Mouse (Mus musculus) midbrain, embryonic 10.5 days (tissue): ENCODE data around the gene Mmrn2. TPM values are rescaled to one million over a fixed set of nuclear protein-coding genes. Genes with fewer than 3 reads are reported as not detected.

Source experiments
- DNase-seq: peaks from one replicate; pipeline ENCODE4 v3.0.0-alpha.2; 2017; ENCODE audit warnings: low spot score
- H3K27ac ChIP-seq: fragments of 300-500 bp; sonication (generic); replicated peaks from 2 replicates; pipeline ENCODE4 v1.5.1; 2016; ENCODE audit warnings: mild to moderate bottlenecking
- H3K27me3 ChIP-seq: fragments of 300-500 bp; sonication (generic); 2 replicates; pipeline ENCODE4 v1.6.1; 2016; ENCODE audit warnings: low read depth, mild to moderate bottlenecking; ENCODE audit not compliant: poor library complexity, severe bottlenecking
- H3K36me3 ChIP-seq: fragments of 300-500 bp; sonication (generic); 2 replicates; pipeline ENCODE4 v1.6.1; 2016; ENCODE audit warnings: mild to moderate bottlenecking, moderate library complexity
- H3K4me1 ChIP-seq: fragments of 300-500 bp; sonication (generic); 2 replicates; pipeline ENCODE4 v1.6.1; 2016
- H3K4me3 ChIP-seq: fragments of 300-500 bp; sonication (generic); 2 replicates; pipeline ENCODE4 v1.5.1; 2016; ENCODE audit warnings: mild to moderate bottlenecking, moderate library complexity
- H3K9me3 ChIP-seq: fragments of 300-500 bp; sonication (generic); replicated peaks from 2 replicates; pipeline ENCODE4 v1.6.1; 2016; ENCODE audit warnings: mild to moderate bottlenecking
- WGBS: fragments of 180-500 bp; shearing (Covaris S2); methylation state at CpG from one replicate; pipeline ENCODE4 v1.1.7; 2016; 5-methylcytosine and 5-hydroxymethylcytosine counted together
- polyA plus RNA-seq: library from polyadenylated mRNA; unstranded; fragments of >200 nt; fragmentation: Nextera tagmentation; extraction: Ambion mirVana; gene quantifications from 2 replicates; pipeline ENCODE4 v1.2.1, GENCODE M21; 2016

Gene Mmrn2
- polyA plus RNA-seq, 1 experiment from 2014 or later = 6.3 TPM

- Histone ChIP-seq H3K27ac (no peak overlapping the region), H3K4me1 (no peaks in the 10 kb centered on the region), H3K4me3 (no peak overlapping the region), H3K36me3 (peaks cover 95% of the 10 kb centered on the region), H3K27me3 (no peaks in the 10 kb centered on the region), H3K9me3 (no peaks in the 10 kb centered on the region)
- 93% methylated on average over 3 of the region's 3 CpGs for WGBS
- DNase-seq = no peak
These were observed 53.0 kb downstream of the Mmrn2 start for GRCm38 (mm10) chr14:34428274-34428673.

DNA sequence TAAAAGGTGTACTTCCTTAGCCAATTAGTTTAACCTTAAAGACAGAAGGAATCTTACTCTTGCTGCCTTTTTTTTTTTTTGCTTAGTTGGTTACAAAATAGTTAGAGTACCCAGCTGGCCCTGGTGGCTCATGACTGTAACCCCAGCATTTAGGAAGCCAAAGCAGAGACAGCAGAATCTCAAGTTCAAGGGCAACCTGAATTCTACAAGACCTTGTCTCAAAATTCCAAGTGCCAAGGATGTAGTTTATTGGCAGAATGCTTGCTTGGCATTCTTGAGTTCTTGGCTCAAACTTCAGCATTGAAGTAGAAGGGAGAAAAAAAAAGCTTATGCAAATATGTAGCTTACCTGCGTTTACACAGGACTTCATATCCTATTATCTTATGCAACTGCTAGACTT is 53.8 kb downstream of the Mmrn2 start:
- no peak for DNase-seq
- H3K36me3 ChIP-seq = peaks cover 95% of the 10 kb centered on the region

GRCm38 (mm10) chr14:34440526-34441066 is 65.3 kb downstream of the Mmrn2 start:
- DNase-seq = no peak
- Histone ChIP-seq H3K36me3 (peaks cover 87% of the 10 kb centered on the region), H3K27ac (no peak overlapping the region), H3K4me3 (no peak overlapping the region), H3K4me1 (no peaks in the 10 kb centered on the region), H3K9me3 (no peaks in the 10 kb centered on the region), H3K27me3 (no peaks in the 10 kb centered on the region)
- WGBS = 94% methylated on average over 3 of the region's 3 CpGs

More for the DNA sequence above, 53.8 kb downstream of the Mmrn2 start:
- no peaks in the 10 kb centered on the region for H3K27me3 ChIP-seq
- no peak overlapping the region for H3K4me3 ChIP-seq
- H3K4me1 ChIP-seq = no peaks in the 10 kb centered on the region
- 97% methylated on average over 1 of the region's 1 CpGs for WGBS
- H3K27ac ChIP-seq = no peak overlapping the region
- H3K9me3 ChIP-seq = no peaks in the 10 kb centered on the region

GRCm38 (mm10) chr14:34442531-34442930 is 67.3 kb downstream of the Mmrn2 start:
- no peaks in the 10 kb centered on the region for H3K4me1 ChIP-seq

DNA sequence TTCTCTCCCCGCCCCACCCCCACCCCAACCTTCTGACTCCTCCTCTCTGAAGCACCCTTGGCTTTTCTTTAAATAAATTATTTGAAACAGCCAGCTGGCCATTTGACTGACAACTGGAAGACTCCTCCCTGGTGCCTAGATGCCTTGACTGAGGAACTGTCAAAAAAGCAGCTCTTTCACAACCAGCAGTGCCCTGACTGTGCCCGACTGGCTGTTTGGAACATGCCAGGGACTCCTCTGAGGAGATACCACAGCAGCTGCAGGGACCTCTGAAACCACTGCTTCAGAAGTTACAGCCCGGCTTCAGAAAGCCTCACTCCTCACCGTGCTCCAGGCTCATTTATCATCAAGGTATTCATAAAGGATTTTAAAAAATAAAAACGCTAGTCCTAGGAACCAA is 69.1 kb downstream of the Mmrn2 start:
- Histone ChIP-seq H3K4me3 (no peak overlapping the region), H3K36me3 (peaks cover 96% of the 10 kb centered on the region), H3K27me3 (no peaks in the 10 kb centered on the region), H3K9me3 (no peaks in the 10 kb centered on the region), H3K27ac (no peak overlapping the region), H3K4me1 (peaks cover 1% of the 10 kb centered on the region)
- DNase-seq = no peak
- WGBS = 83% methylated on average over 5 of the region's 5 CpGs

More at GRCm38 (mm10) chr14:34442531-34442930, 67.3 kb downstream of the Mmrn2 start:
- no peaks in the 10 kb centered on the region for H3K9me3 ChIP-seq
- no peak overlapping the region for H3K4me3 ChIP-seq
- no peak overlapping the region for H3K27ac ChIP-seq
- H3K27me3 ChIP-seq = no peaks in the 10 kb centered on the region
- no peak for DNase-seq
- WGBS = 75% methylated on average over 4 of the region's 4 CpGs
- H3K36me3 ChIP-seq = peaks cover 90% of the 10 kb centered on the region

GRCm38 (mm10) chr14:34444924-34445323 is 69.7 kb downstream of the Mmrn2 start:
- Histone ChIP-seq H3K9me3 (no peaks in the 10 kb centered on the region), H3K4me1 (peaks cover 7% of the 10 kb centered on the region), H3K36me3 (peaks cover 92% of the 10 kb centered on the region), H3K27ac (no peak overlapping the region), H3K4me3 (no peak overlapping the region), H3K27me3 (no peaks in the 10 kb centered on the region)
- DNase-seq = no peak

- peaks cover 89% of the 10 kb centered on the region for H3K36me3 ChIP-seq
- DNase-seq = no peak
- H3K27me3 ChIP-seq = no peaks in the 10 kb centered on the region
- no peak overlapping the region for H3K27ac ChIP-seq
- no peak overlapping the region for H3K4me3 ChIP-seq
- WGBS = 94% methylated on average over 3 of the region's 3 CpGs
- peaks cover 11% of the 10 kb centered on the region for H3K4me1 ChIP-seq
- H3K9me3 ChIP-seq = no peaks in the 10 kb centered on the region
These were observed 70.1 kb downstream of the Mmrn2 start for GRCm38 (mm10) chr14:34445348-34445747.

DNA sequence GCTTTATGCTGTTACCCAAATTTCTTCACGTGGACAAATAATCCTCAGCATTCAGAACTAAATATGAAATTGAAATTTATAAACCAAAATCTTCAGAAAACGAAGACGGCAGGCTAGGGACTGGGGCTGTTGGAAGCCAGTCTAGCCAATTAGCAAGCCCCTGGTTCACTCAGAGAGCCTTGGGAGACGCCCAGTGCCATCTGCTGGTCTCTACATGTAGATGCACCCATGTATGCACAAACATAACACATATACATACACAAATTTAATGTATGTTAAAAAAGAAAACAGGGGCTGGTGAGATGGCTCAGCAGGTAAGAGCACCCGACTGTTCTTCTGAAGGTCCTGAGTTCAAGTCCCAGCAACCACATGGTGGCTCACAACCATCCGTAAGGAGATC is 71.4 kb downstream of the Mmrn2 start:
- no peak for DNase-seq
- Histone ChIP-seq H3K27ac (no peak overlapping the region), H3K27me3 (no peaks in the 10 kb centered on the region), H3K9me3 (no peaks in the 10 kb centered on the region), H3K36me3 (peaks cover 80% of the 10 kb centered on the region), H3K4me3 (no peak overlapping the region), H3K4me1 (peaks cover 14% of the 10 kb centered on the region)
- WGBS = 96% methylated on average over 6 of the region's 6 CpGs

DNA sequence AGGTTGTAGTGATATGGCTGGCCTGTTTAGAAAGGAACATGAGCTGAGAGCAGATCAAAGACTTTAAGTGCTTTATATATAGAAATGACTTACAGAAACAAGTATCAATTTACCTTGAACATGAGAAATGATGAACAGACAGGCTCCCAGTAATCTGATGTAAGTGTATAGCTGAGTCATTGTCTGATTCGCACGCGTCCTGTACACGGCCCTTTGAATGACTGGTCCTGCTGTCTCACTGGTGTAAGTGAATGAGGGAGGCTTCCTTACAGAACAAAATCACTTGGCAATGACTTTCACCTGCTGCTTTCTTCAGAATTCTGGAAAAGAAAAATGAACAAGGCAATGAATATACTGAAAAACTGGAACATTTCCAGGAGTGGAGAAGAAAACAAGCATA is 72.4 kb downstream of the Mmrn2 start:
- no peak overlapping the region for H3K27ac ChIP-seq
- 95% methylated on average over 4 of the region's 4 CpGs for WGBS
- H3K36me3 ChIP-seq = peaks cover 71% of the 10 kb centered on the region
- no peak overlapping the region for H3K4me3 ChIP-seq
- H3K9me3 ChIP-seq = no peaks in the 10 kb centered on the region
- H3K4me1 ChIP-seq = peaks cover 16% of the 10 kb centered on the region
- H3K27me3 ChIP-seq = no peaks in the 10 kb centered on the region
- no peak for DNase-seq

DNA sequence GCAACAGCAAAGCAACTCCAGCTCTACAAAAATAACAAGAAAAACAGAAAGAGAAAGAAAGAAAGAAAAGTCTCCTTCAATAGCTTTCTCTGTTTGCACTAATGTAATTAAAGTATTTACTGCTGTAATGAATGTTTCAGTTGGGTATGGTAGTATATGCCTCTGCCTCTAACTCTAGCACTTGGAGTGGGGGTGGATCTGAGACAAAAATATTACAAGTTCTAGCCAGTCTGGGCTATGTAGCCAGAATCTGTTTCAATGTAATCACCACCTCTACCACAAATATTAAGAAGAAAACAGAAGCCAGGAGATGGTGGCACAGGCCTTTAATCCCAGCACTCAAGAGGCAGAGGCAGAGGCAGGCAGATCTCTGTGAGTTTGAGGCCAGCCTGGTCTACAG is 73.1 kb downstream of the Mmrn2 start:
- no peak for DNase-seq
- H3K9me3 ChIP-seq = no peaks in the 10 kb centered on the region
- H3K4me3 ChIP-seq = no peak overlapping the region
- H3K27me3 ChIP-seq = no peaks in the 10 kb centered on the region
- peaks cover 63% of the 10 kb centered on the region for H3K36me3 ChIP-seq
- H3K4me1 ChIP-seq = peaks cover 23% of the 10 kb centered on the region
- H3K27ac ChIP-seq = no peak overlapping the region

DNA sequence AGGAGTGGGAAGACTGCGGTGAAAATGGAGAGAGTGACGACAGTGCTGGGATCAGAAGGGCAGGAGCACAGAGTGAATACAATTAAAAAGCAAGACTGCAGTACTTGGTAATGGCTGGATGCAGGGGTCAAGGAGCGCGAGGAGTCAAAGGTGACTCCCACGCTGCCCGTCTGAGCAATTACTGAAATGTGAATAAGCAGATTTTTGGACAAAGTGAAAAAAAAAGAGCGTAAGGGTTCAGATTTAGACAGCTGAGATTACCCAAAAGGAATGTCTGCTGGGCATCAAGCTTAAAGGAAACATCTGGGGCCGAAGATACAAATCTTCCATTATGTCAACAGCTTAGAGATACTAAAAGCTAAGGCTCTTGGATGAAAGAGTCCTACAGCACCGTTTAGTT is 74.5 kb downstream of the Mmrn2 start:
- DNase-seq = peak; percentile 27
- H3K4me1 ChIP-seq = peaks cover 37% of the 10 kb centered on the region

DNA sequence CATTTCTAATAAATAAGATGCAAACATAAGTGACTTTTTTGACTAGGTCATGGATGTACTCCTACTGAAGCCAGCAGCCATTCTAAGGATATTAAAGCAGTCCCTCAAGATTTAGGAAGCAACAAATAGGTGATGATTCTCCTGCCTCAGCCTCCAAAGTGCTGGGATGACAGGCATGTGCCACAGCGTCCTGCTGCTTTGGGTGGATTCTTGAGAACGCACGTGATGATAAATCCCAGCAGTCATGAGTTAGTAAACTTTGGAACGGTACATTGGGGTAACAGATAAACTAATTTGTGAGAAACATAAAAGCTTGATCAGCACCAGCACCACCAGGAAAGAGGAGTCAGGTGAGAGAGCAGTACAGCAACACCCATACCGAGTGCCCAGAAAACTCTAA is 75.2 kb downstream of the Mmrn2 start:
- H3K27me3 ChIP-seq = no peaks in the 10 kb centered on the region
- no peaks in the 10 kb centered on the region for H3K9me3 ChIP-seq
- H3K4me1 ChIP-seq = peaks cover 39% of the 10 kb centered on the region
- no peak for DNase-seq
- H3K36me3 ChIP-seq = peaks cover 55% of the 10 kb centered on the region
- no peak overlapping the region for H3K27ac ChIP-seq
- 93% methylated on average over 5 of the region's 5 CpGs for WGBS
- H3K4me3 ChIP-seq = no peak overlapping the region

More for the DNA sequence above, 74.5 kb downstream of the Mmrn2 start:
- 50% methylated on average over 9 of the region's 9 CpGs for WGBS
- Histone ChIP-seq H3K27ac (0 out of 2 replicates have a peak overlapping the region, but pooled peaks have one; percentile 42), H3K9me3 (no peaks in the 10 kb centered on the region), H3K36me3 (peaks cover 57% of the 10 kb centered on the region), H3K27me3 (no peaks in the 10 kb centered on the region), H3K4me3 (no peak overlapping the region)

DNA sequence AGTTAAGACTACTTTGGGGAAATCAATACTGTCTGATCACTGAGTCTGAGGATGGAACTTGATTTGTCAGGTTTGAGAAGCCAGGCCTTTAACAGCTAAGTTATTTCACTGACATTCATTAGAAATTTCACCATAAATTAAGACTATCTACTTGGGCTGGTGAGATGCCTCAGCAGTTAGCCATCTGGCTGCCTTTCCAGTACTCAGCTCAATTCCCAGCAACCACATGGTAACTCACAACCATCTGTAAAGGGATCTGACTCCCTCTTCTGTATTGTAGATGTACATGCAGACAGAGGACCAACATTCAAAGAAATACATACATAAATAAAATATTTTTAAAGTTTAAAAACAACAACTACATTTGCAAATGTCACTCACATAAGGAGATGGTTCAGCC is 76.6 kb downstream of the Mmrn2 start:
- Histone ChIP-seq H3K4me1 (peaks cover 39% of the 10 kb centered on the region), H3K27me3 (no peaks in the 10 kb centered on the region), H3K9me3 (no peaks in the 10 kb centered on the region), H3K36me3 (peaks cover 55% of the 10 kb centered on the region), H3K27ac (no peak overlapping the region), H3K4me3 (no peak overlapping the region)
- no peak for DNase-seq

DNA sequence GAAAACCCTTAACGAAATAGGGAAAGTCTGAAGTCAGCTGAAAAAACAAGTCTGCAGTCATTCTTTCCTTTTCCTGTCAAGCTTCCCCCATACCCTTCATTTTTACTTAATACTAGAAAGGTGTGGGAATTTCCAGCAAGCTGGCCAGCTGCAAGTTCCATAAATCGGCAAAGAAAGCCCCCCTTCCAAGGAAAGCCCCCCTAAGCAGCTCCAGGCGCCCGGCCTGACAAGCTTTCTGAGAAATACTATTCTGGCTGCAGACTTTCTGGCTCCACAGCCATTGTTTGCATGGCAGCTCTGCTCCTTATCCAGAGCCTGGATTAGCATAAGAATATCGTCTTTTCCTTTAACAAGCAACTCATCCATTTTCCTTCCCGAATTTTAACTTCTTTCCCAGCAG is 78.4 kb downstream of the Mmrn2 start:
- H3K27ac ChIP-seq = peak overlapping the region; percentile 86
- H3K27me3 ChIP-seq = no peaks in the 10 kb centered on the region
- peaks cover 39% of the 10 kb centered on the region for H3K4me1 ChIP-seq
- H3K4me3 ChIP-seq = peak overlapping the region; percentile 22
- H3K36me3 ChIP-seq = peaks cover 53% of the 10 kb centered on the region
- no peaks in the 10 kb centered on the region for H3K9me3 ChIP-seq
- peak; percentile 63 for DNase-seq
- 14% methylated on average over 6 of the region's 6 CpGs for WGBS
